Mouse (Mus musculus): ENCODE results near the gene Csrp2.

DNA sequence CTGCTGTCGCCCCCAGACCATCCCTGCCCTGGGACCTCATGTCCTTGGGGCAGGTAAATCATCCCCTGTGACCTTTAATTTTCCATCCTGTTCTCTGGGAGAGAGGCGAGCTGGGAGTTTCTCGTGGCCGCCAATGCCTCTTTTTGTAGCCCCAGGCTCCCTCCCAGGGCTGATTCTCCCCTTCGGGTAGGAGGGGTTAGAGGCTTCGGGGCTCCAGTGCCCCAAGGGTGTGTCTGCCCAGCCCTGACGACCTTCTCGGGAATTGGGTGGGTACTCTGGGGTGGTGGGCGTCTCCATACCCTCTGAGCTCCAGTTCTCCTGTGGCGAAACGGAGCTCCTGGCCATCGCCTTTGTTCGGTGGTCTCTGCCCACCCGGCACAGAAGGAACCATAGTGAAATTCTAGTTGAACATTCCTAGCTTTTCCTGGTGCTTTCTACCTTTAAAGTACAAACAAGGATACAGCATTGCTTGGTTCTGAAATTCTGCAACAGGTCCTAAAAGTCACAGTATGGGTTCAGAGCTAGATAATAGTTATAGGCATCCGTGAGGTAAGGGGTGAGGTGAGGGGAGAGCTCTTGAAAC lies 870 bp downstream of the Csrp2 start:
- TF ChIP-seq ZNF384 (IDR thresholded peaks at IDR 0.05; ENCODE audit: low read depth, low read length), result no peak
- no peak for TF ChIP-seq ZC3H11A (IDR thresholded peaks at IDR 0.05; ENCODE audit: borderline replicate concordance, low read depth, low read length)
